Mouse (Mus musculus) testis, postnatal 14 days (tissue): Measurements from ENCODE around the gene Apeh.

Source experiments
- DNase-seq: peaks from one replicate; pipeline ENCODE4 v3.0.0; 2021; ENCODE audit warnings: low spot score

The Apeh gene

GRCm38 (mm10) chr9:108073141-108073930 lies 21.1 kb downstream of the Apeh start:
- DNase-seq: no peak

GRCm38 (mm10) chr9:108072481-108072924 lies 21.9 kb downstream of the Apeh start:
- no peak for DNase-seq

GRCm38 (mm10) chr9:108071801-108072200 lies 22.6 kb downstream of the Apeh start:
- DNase-seq: no peak

- no peak for DNase-seq
Observed at GRCm38 (mm10) chr9:108069529-108069928, 24.9 kb downstream of the Apeh start.

- no peak for DNase-seq
Observed at GRCm38 (mm10) chr9:108069007-108069406, 25.4 kb downstream of the Apeh start.

GRCm38 (mm10) chr9:108067900-108068299 lies 26.5 kb downstream of the Apeh start:
- peak; percentile 67 for DNase-seq

GRCm38 (mm10) chr9:108067199-108067598 lies 27.2 kb downstream of the Apeh start:
- no peak for DNase-seq

GRCm38 (mm10) chr9:108065491-108066011 lies 28.9 kb downstream of the Apeh start:
- no peak for DNase-seq

GRCm38 (mm10) chr9:108063361-108063760 lies 31.0 kb downstream of the Apeh start:
- no peak for DNase-seq

GRCm38 (mm10) chr9:108062142-108062541 lies 32.3 kb downstream of the Apeh start:
- no peak for DNase-seq

- DNase-seq: no peak
Observed at GRCm38 (mm10) chr9:108058291-108058690, 36.1 kb downstream of the Apeh start.

- DNase-seq: no peak
Observed at GRCm38 (mm10) chr9:108057262-108057562, 37.2 kb downstream of the Apeh start.

- no peak for DNase-seq
Observed at GRCm38 (mm10) chr9:108056361-108057261, 37.8 kb downstream of the Apeh start.

GRCm38 (mm10) chr9:108055661-108056237 lies 38.7 kb downstream of the Apeh start:
- no peak for DNase-seq

- peak; percentile 3 for DNase-seq
Observed at GRCm38 (mm10) chr9:108055061-108055460, 39.3 kb downstream of the Apeh start.

- peak; percentile 6 for DNase-seq
Observed at GRCm38 (mm10) chr9:108054331-108055040, 39.9 kb downstream of the Apeh start.

- DNase-seq: peak; percentile 11
Observed at GRCm38 (mm10) chr9:108053665-108054225, 40.7 kb downstream of the Apeh start.

- DNase-seq: peak; percentile 83
Observed at GRCm38 (mm10) chr9:108052885-108053664, 41.3 kb downstream of the Apeh start, which contains the start of gene Amigo3. TSS of gene Amigo3 (plus strand) at chr9:108053159.

- no peak for DNase-seq
Observed at GRCm38 (mm10) chr9:108052411-108052810, 42.0 kb downstream of the Apeh start.

GRCm38 (mm10) chr9:108051931-108052220 lies 42.5 kb downstream of the Apeh start:
- DNase-seq: no peak
